Mouse (Mus musculus) telencephalon, adult 2 months (tissue): ENCODE data around the gene Kidins220.
A peak's percentile ranks its signal among the peaks of the same experiment; 100 is the strongest.

Experiments used
- DNase-seq: peaks from one replicate; pipeline ENCODE4 v3.0.0-alpha.2; 2011; ENCODE audit warnings: low read depth, low spot score

The Kidins220 gene

GRCm38 (mm10) chr12:25024862-25025545 is 50.3 kb downstream of the Kidins220 start:
- no peak for DNase-seq

DNA sequence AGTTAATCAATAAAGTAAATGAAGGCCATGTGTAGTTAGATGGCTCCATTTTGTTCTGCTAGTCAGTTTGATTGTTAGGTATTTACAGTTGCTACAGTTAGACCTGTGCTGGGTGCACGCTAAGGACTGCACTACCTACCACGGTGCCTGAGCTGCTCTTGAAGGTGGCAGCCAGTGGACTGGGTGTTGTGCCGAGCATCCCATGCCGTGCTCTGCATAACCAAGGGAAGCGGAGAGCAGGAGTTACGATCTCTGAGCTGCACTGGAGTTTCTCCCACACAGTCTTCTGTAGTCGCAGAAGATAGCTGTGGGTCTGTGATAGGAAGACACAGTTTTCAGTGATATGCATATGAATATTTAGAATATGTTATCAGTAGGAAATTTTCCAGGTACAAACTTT is 51.6 kb downstream of the Kidins220 start:
- no peak for DNase-seq

- peak; percentile 45 for DNase-seq
Measured at GRCm38 (mm10) chr12:25027416-25027815, 52.7 kb downstream of the Kidins220 start.

DNA sequence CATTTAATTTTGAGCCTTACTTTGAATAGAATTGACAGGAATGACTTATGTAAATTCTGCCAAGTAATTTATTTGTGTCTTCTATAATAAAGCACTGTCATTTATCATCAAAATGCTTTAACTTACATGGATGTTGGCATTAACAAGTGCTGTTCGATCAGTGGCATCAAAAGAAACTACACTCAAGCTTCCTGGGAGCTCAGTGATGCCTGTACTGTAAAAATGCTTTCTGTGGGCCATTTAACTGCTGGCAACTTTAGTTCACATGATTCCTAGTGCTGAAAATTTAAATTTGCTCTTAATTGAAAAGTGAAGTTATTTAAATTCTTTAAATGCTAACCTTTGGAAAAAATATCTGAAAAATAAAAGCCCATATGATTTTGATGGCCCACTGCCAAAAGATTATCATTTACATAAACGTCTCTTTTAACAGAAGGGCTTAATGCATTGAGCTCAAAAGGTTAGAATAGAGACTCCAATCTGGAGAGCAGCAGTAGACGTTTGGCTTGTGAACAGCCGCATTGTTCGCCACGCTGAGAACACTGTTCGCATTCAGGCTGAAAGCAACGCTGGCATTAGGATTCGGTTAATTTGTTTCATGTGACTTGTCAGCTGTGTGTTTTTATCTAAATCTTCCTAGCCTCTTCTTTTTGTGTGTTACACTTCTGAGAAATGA is 59.1 kb downstream of the Kidins220 start:
- peak; percentile 60 for DNase-seq

GRCm38 (mm10) chr12:25034338-25034953 is 59.7 kb downstream of the Kidins220 start:
- no peak for DNase-seq

DNA sequence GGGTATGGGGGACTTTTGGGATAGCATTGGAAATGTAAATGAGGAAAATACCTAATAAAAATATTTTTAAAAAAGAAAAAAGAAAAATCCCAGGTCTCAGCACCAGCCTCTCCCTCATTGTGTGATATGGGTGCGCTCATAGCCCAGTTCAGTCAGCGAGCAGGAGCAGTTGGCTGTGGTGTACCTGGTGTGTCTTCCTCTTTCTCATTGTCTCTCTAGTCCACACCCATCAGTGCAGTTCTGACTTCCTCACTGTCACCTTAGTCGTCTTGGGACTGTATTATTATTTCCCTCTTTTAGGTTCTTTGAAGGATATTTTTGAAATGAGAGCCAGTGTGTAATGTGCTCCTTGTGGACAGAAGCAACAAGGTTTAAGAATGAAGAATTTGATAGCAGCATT is 61.3 kb downstream of the Kidins220 start:
- no peak for DNase-seq

- DNase-seq: no peak
Measured at GRCm38 (mm10) chr12:25037222-25037621, 62.5 kb downstream of the Kidins220 start.

- no peak for DNase-seq
Measured at GRCm38 (mm10) chr12:25037681-25038472, 63.2 kb downstream of the Kidins220 start.

GRCm38 (mm10) chr12:25044056-25044455 is 69.3 kb downstream of the Kidins220 start:
- no peak for DNase-seq

DNA sequence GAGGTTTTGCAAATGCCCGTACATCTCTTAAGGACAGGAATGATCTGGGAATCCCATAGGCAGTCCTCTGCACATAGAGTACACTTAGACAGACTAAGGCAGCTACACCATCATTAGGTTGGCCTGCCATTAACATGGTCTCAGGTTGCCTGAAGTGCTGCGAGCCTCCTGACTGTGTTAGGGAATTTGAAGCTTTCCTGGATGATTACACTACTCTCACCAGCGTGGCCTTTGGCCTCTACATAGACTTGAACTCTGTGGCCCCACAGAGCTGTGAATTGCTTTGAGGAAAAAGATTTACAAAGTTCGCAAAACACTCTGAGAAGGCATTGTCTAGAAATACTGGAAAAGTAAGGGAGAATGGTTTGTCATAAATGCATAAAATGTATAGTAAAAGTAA is 69.9 kb downstream of the Kidins220 start:
- DNase-seq: no peak

DNA sequence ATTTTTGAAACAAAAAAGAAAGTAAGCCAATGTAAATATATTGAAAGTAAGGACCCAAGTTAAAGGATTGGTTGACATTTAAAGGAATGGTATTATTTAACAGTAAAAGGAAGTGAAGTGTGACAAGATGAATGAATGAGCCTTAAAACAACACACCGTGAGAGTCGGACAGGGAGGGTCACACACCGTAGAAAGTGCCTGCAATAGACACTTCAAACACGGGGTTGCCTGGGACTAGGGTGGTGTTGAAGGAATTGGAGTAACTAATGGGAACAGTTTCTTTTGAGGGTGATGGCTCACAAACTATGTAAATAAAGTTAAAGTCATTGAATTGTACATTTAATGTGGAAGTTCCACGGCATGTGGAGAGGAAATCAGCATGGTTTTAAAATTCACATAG is 74.5 kb downstream of the Kidins220 start:
- no peak for DNase-seq

- DNase-seq: no peak
Measured at GRCm38 (mm10) chr12:25054511-25054910, 79.8 kb downstream of the Kidins220 start.

DNA sequence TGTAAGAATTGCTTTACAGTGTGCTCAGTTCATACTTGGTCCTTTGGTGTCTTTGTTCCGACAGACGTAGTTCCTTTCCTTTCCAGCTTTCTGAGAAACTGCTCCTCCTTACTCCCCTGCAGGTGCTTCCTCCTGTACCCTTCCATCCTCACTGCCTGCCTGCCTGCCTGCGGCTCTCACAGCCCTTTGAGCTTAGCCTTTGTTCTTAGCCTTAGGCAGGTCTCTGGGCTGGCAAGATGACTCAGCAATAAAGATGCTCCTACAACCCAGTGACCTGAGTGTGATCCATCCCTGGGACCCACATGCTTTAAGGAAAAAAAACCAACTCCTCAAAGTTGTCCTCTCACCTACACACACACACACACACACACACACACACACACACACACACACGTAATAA is 80.2 kb downstream of the Kidins220 start:
- no peak for DNase-seq

- DNase-seq: no peak
Measured at GRCm38 (mm10) chr12:25059487-25060200, 84.9 kb downstream of the Kidins220 start.

- no peak for DNase-seq
Measured at GRCm38 (mm10) chr12:25060901-25061300, 86.2 kb downstream of the Kidins220 start.

- DNase-seq: no peak
Measured at GRCm38 (mm10) chr12:25062264-25062663, 87.5 kb downstream of the Kidins220 start.

- DNase-seq: no peak
Measured at GRCm38 (mm10) chr12:25073374-25073773, 98.6 kb downstream of the Kidins220 start.

DNA sequence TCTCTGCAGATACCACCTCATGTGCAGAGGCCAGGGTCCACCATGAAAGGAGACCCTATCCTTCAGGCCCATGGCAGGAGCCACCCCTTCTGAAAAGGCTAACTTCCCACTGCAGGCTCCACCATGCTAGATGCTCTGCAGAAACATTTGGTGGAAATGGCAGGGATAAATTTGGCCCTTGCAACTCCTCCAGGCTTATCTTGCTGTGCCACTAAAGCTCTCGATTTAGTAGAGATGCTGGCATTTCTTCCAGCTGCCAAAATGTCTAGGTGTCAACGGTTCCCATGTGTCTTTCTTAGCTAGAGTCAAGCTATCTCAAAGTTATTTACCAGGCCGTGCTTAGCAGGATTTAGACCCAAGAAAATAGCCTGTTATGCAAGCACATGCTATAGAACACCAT is 99.6 kb downstream of the Kidins220 start:
- peak; percentile 62 for DNase-seq

- no peak for DNase-seq
Measured at GRCm38 (mm10) chr12:25083260-25084178, 108.8 kb downstream of the Kidins220 start.

- DNase-seq: no peak
Measured at GRCm38 (mm10) chr12:25086966-25087365, 112.2 kb downstream of the Kidins220 start.
